Mouse (Mus musculus): ENCODE results near the gene Tmem176b.

The Tmem176b gene

DNA sequence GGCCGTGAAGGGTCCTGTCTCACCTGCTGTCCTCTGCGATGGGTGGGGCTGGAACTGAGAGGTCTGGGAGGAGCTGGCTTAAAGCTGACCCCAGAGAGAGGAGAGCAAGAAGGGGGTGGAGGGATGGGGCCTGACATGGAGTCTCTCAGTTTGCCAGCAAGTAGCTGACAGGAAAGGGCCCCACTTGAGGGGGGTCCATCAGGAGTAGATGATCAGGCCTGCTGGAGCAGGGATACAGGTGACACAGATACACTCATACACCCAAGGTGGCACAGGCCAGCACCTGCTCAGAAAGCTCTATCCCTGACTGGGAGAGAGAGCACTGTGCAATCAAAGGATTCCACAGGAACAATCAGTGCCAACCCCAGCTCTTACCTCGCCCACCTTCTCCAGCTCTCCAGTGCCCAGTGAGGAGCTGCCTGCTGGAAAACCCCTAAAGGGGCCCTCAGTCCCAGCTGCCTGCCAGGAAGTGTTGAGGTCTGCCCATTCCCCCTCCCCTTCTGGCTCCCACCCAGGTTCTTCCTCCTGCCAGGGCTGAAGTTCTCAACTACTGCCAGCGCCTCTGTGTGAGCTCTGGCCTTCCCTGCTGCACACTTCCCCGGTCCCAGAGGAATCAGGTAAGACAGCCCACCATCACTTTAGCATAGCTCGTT is at the start of gene Tmem176b:
Gene Tmem176b (minus strand): TSS at position 524 of the 653 bp plus-strand sequence.
- DNase-seq: peak; percentile 99

DNA sequence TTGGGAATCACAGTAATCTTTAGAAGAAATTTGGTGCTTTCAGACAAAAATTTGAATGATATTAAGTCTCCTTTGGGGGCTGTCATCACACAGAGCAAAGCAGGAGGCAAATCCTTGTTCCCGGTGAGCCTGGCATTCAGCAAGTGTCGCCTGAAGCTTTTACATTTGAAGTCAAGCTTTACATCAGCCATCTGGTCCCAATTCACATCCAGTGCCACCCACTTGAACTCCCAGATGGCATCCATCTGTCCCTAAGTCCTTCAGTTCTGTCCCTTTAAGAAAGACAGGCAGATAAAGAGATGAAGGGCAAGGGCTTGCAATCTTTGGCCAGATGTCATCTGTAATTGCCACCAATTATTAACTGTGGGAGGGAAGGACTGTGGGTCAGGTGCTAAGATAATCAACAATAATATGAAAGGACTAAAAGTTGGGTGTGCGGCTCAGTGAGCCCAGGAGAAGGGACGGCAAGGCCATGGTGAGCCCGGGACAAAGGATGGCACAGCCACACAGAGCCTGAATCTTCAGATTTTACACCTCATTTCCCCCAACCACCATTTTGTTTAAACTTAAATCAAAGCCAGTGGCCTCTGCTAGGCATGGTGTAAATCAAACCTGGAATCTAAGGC is 35.3 kb upstream of the Tmem176b start:
- no peak for DNase-seq

DNA sequence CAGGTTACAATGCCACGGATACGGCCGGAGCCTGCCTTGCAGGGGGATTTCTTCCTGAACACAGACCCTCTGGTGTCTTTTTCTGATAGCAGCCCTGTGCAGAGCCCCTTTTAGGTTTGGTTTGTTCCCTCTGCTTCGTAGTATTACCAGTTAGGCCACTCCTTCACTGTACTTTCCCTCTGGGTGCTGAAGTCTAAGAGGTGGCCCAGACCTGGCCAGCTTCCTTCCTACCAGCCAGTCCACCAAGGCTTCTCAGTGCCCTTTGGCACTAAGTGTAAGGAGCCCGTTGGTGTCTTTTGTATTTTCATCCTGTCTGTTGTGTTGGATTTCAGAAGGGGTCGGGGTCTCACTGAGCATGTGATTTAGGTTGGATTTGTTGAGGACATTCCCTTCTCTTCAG is 34.2 kb upstream of the Tmem176b start:
- DNase-seq: no peak

DNA sequence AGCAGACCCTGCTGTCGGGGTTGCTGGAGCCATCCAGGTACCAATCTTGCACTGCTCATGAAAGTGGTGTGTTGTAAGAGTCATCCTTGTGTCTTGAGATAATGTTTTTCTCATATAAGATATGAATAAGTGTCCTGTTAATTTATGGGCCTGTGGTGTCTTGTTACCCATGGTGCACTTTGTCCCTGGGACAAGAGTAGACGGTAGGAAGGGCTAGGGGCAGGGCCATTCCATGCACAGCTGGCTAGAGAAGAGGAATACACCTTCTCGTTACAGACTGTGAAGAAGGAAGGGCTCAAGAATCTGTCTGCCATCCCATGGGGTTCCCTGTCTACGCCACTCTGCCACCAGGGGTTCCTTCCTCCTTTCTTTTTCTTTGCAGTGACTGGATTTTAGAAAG is 33.3 kb upstream of the Tmem176b start:
- DNase-seq: no peak

DNA sequence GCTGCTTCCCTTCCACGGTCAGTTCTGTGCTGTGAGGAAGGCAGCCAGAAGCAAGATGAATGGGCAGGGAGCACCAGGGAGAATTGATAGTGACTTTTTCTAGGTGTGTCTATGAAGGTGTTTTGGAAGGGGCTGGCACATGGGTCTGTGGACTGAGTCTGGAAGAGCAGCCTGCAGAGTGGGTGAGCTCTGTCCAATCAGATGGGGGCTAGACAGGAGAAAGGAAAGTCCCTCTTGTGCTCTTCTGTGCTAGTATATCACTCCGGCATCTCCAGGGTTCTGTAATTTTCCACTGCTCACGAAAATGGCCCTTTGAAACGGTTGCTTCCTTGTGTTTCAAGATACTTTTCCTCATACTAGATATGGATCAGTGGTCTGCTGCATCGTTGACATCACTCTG is 31.3 kb upstream of the Tmem176b start, which contains the start of gene Aoc1:
Gene Aoc1 (plus strand): TSS at position 301 of the 400 bp plus-strand sequence.
- DNase-seq: no peak

DNA sequence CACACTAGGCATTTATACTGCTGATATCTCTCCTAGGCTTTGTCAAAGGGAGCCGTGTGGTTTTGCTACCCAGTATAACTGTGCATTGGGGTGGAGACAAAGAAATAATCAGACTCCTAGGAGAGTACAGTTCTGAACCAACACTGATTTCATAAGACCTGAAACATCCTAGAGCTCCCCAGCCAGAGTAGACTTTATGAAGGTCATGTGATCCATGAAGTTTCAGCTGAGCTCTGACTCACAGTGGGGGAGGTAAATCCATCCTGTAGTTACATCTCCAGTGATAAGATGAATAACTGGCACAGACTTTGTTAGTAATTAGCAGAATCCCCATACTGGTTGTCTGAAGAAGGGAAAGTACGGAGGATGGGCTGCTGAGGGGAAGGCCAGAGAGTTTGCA is 28.5 kb upstream of the Tmem176b start:
- no peak for DNase-seq

DNA sequence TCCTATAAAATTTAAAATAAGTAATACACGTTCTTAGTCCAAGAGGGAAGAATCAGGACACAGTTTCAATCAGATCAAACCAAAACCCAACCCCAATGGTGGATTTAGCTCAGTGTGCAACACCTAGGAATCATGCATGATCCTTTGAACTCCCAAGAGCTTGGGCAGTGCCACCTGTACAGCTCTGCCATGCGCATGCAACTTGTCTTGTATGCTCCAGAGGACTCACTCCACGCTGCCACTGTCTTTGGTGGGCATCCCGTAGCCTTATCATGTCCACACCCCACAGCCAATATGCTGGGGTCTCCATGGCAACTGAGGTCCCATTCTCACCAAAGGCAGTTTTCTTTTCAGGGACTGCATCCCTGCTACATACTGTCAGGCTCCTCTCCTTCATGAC is 25.9 kb upstream of the Tmem176b start:
- no peak for DNase-seq

DNA sequence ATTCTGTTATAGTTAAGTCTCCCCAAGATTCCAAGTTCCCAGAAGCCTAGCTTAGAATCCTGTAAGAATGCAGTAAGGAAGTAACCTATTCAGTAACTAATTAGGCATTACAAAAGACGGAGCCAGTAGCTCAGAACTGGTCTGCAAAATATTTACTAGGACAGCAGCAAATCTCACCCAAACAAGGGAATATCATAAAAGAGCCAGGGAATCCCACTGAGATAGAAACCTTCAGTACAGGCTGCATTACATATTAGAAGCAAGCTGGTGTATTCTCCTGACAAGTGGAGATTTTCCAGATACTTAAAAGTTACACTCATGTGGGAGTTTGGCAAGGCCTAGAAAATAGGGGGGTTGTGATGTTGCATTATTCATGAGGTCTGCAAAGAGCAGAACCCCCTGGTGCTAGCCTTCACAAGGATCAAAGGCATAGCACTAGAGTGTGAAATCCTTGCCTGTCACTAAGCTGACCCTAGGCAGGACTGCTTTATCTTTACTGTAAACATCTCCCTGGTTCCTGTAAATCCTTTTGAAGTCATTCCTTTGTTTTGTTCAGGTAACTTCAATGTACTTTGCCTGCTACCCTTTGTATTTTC is 25.2 kb upstream of the Tmem176b start:
- peak; percentile 50 for DNase-seq

DNA sequence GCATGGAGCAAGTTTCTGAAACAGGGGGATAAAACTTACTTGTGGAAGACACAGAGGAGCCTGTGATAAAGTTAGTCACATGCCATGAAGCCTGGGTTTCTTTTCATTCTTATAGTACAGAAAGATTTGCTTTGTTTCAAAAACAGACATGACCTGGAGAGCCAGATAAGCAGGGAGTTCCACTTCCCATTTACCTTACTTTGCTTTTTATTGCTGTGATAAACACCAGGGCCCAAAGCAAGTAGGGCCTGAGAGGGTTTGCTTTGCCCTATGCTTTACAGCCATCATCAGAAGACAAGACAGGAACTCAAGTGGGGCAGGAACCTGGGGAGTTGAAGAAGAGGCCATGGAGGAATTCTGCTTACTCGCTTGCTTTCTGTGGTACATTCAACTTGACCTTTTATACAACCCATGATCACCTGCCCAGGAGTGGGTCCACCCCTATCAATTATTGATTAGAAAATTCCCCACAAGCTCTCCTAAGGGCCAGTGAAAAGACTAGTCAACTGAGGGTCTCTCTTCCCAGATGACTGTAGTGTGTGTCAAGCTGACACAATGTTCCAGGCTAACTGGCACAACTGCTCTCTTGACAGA is 24.0 kb upstream of the Tmem176b start:
- no peak for DNase-seq

DNA sequence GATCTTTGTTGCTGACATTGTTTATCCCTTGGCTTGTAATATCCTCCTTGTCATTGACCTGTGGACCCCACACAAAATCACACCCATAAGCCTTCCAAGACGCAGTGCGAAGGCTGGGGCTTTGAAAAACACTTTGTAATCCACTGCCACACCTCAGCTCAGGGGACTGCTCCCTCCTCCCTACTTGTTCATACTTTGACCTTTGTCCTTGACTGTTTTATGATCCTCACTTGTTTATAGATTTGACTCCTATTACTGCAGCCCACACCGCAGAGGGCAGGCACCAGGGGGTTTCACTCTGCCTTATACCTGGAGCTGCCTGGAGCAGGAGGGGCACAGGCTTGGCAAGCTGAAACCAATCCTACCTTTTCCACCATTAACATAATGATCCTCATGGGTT is 23.4 kb upstream of the Tmem176b start:
- DNase-seq: peak; percentile 46

DNA sequence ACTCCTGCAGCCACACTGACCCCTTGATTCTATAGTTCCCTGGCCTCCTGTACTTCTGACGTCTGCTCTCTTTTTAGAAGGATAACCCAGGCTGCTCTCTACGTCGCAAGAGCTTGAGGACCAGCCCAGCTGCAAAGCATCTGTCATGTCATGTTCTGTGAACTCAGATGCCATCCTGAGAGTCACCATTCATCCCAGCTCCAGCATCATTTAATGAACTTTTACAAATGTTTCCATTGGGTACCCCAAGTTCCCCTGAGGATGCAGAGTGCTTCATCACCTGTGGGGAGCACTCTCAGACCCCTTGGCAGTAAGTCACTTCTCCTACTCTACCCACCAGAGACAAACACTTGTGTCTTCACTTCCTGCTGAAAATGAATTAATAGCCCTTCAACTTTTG is 22.9 kb upstream of the Tmem176b start:
- no peak for DNase-seq

DNA sequence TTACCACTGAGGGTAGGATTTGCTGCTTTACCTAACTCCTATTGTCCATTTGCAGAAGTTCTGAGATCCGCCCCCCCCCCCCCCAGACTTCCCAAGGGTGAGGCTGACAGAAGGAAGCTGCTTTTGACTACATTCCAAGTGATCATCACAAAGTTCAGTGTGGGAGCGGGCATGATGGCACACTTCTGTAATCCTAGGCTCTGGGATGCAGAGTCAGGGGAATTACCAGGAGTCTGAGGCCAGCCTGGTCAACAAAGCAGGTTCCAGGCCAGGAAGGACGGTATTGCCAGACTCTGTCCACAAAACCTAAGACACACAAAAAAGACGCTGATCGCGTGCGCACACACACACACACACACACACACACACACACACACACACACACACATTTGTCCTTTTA is 22.2 kb upstream of the Tmem176b start:
- peak; percentile 43 for DNase-seq

DNA sequence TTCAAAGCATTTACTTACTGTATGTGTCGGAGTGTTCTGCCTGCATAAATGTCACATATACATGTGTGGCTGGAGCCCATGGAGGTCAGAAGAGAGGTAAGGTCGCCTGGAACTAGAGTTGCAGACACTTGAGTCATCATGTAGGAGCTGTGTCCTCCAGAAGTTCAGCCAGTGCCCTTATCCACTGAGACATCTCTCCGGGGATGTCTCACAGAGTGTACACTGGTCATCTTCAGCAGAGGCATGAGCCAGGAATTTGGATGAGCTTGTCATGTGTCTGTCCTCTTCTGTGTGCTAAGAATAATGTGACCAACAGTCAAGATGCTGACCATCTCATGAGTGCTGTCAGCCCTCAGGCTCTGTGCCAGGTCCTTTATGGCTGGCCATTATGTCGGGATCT is 21.5 kb upstream of the Tmem176b start:
- no peak for DNase-seq

DNA sequence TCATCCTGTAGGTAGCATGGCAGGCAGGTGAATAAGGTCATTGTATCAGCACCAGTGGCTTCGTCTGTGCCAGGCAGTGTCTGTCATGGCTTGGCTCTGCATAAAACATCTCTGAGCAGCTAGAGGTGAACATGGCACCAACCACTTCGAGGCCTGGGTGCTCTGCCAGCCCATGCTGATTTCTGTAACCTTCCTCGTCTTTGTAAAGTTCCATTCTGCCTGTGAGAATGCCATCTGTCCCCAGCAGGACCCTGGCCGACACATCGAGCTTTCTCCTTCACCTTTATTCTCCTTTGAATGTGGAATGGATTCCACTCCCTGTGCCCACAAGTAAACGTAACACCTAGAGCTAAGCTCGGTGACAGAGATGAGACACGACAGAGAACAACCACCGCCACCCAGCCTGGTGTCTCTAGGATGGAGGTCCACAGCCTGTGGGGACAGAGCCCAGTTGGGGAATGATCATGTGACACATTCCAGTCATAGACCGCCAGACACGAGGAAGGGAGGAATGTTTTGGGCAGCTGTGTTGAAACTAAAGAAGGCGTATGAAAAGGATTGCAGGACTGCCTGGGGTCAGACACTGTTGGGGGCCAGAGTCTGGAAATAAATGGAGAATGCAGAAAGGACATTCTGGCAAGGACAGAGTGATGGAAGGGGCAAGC is 20.5 kb upstream of the Tmem176b start:
- peak; percentile 52 for DNase-seq

DNA sequence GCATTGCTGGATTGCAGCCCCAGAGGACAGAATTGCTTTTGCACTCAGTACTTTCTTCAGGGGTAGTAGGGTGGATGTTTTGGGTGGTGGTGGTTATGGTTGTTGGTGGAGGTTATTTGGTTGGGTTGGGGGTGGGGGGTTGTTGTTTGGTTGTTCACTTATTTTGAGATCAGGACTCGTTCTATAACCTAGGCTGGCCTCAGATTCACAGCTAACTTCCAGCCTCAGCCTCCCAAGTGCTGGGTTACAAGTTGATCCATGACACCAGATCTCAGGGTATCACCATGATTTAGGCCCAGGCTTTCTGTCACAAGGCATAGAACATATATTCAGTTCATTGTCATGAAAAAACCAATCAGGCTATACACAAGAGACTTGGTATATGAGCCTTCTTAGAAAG is 19.6 kb upstream of the Tmem176b start:
- DNase-seq: no peak

DNA sequence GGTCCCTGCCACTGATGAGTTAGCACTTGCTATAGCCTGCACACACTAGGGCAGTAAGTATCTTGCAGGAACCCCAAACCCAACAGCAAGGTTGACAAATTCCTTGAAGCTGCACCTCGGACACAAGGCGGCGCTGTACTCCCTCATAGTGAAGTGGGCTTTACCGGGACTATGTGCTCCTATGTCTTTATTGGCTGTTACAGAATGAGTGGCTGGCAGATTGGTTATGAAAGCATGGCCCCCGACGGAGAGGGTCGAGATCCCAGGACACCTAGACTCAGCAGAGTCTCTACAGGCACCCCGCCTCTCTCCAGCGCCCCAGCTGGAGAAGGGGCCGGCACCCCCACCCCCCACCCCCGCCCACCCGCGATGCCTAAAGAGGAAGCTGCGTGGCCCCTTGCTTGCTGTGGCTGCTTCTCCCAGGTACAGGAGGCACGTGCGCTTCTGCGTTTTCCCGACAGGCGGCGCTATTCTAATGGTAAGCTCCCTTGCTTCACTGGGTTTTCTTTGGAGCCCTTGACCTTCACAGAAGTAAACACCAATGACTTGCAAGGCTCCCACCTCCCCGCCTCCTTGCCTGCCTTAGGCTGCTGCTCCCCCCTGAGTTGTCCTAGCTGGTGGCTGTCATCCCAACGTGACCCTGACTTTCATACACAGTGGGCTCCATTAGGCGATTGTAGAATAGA is 19.0 kb upstream of the Tmem176b start:
- peak; percentile 85 for DNase-seq

DNA sequence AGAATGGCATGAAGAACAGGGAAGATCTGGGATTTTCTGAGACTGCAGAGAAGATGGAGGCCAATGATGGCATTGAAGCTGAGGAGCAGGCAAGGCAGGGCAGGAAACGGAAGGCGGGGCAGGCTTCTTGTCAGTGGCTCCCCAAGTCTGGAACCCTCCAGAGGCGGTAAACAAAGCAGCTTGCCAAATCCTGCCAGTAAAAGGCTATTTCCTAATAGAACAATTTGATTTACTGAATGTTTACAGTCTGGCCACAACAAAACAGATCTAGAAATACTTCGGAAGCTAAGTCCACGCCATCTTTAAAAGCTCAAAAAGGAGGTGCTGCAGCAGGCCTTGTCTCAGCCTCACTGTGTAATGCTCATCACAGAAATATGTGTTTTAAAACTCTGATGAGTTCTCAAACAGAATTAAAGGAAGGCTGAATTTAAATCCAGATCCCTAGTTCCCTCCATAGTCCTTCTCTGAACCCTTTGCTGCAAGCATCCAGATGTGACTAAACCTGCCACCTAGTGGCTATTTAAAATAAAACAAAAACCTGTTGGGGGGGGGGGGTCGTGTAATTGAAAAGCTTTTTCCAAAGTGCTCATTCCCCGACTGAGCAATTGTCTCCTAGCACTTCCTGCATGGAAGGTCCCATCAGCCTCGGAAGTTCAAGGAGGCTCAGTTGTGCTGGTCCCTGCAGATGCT is 16.5 kb upstream of the Tmem176b start:
- DNase-seq: peak; percentile 57

DNA sequence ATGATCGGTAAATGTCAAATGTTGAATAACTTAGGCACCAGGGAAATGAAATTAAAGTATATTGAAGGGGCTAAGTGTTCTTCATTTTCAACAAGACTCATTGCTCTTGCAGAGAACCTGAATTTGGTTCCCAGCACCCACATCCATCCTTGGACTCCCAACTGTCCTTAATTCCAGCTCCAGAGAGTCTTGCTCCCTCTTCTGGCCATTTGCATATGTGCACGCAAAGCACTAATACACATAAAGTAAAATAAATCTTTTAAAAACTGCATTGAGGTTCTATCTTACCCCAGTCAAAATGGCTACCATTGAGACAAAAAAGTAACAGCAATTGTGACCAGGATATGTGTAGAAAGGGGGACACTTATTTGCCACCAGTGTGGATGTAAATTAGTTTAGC is 12.9 kb upstream of the Tmem176b start:
- no peak for DNase-seq

DNA sequence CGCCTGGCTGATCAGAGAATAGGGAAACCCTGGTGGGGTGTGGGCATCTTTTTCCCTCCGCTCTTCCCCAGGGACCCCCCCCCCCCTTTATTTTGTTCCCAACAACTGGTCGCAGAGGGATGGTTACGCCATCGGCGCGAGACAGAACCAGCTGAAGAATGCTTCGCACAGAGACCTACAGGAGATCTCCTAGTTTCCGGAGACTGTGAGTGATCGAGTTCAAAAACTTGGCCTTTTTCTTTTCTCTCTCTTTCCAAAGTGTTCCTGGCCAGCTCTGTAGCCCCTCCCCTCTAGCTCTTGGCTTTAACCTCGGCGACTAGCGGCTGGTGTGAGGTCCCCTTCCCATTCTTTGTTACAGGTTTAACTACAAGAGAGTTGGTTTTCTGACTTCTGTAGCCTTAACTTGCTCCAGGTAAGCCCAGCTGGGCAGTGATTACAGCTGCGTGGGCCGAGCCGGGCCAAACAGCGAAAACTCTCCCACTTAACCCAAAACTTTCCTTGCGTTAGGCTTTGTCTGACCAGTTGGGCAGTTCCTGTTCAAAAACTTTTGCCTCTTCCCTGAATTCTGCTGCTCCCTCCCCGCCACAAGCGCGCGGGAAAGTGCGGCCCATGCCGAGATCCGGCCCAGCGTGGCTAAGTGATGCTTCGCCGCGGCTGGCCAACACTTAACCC is 10.7 kb upstream of the Tmem176b start:
- peak; percentile 72 for DNase-seq

DNA sequence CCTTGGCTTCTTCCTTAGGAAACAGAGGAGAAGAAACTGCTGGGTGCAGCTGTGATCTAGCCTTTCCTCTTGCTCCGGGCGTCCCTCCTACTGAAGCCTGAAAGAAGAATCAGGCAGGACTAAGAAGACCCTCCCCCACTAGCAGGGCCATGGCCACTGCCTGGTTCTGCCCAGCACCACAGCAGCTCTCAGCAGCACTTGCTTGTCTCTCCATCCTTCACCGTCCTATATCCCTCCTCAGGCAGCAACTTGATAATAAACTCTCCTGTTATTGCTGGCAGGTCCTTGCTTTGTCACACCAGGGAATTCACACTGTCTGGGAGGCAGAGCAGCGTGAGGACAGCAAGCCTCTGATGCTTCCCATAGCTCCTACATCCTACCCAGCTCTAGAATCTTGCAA is 3.8 kb upstream of the Tmem176b start:
- no peak for DNase-seq

DNA sequence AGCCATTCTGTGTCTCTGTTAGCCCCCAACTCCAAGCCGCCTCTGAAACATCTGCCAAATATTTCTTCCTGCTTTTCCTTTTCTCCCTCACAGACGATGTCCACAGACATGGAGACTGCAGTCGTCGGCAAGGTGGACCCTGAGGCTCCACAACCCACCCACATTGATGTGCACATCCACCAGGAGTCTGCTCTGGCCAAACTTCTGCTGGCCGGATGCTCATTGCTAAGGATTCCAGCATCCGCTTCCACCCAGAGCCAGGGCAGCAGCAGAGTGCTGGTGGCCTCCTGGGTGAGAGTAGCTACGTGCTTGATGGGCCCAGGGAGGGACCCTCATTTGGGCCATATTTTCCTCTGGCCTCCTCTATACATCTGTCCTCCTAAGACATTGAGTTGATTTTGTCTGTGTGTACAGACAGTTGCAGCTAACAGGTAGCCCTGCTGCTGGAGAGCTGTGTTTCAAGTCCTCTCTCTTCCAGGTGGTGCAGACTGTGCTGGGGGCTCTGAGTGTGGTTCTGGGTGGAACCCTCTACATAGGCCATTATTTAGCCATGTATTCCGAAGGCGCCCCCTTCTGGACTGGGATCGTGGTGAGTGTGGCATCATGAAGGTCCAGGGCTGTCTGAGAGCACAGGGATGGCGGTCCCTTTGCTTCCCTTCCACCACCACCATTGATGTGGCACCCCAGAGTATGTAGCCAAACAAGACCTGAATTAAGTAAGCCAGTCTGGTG is 981 bp upstream of the Tmem176b start:
- DNase-seq: peak; percentile 74
